Mouse (Mus musculus): Measurements from ENCODE around the gene Nvl.

Nvl gene
- long read RNA-seq, experiment 1, full-length matches to known transcripts, result 1 of 25 reads
- long read RNA-seq, experiment 1, partial matches to known transcripts, result 17 of 25 reads
- long read RNA-seq, experiment 1, other reads (novel, unspliced or antisense), result 7 of 25 reads
- long read RNA-seq, experiment 2, full-length matches to known transcripts, result 4 of 38 reads
- long read RNA-seq, experiment 2, partial matches to known transcripts, result 27 of 38 reads
- long read RNA-seq, experiment 2, other reads (novel, unspliced or antisense), result 7 of 38 reads

GRCm38 (mm10) chr1:181143950-181144836 is at the start of gene Nvl, which contains the start of gene Cnih4:
TSS of gene Nvl (minus strand) at chr1:181144204.
TSS of gene Cnih4 (plus strand) at chr1:181144693.
- intact Hi-C loops (cut with DNase I), result no loop called here

- intact Hi-C loops (cut with DNase I), result no loop called here
These were observed 44.9 kb upstream of the Nvl start for GRCm38 (mm10) chr1:181188925-181189324.

- intact Hi-C loops (cut with DNase I), result no loop called here
These were observed 26.2 kb upstream of the Nvl start for GRCm38 (mm10) chr1:181170210-181170609.

GRCm38 (mm10) chr1:181168377-181168776 is 24.4 kb upstream of the Nvl start:
- intact Hi-C loops (cut with DNase I), result no loop called here

- intact Hi-C loops (cut with DNase I), result no loop called here
These were observed 23.8 kb upstream of the Nvl start for GRCm38 (mm10) chr1:181167816-181168215.

GRCm38 (mm10) chr1:181151541-181151940 is 7.5 kb upstream of the Nvl start:
- intact Hi-C loops (cut with DNase I), result no loop called here

GRCm38 (mm10) chr1:181150827-181151534 is 7.0 kb upstream of the Nvl start:
- intact Hi-C loops (cut with DNase I), result no loop called here

GRCm38 (mm10) chr1:181150431-181150826 is 6.4 kb upstream of the Nvl start:
- intact Hi-C loops (cut with DNase I), result no loop called here

GRCm38 (mm10) chr1:181149373-181150017 is 5.5 kb upstream of the Nvl start:
- intact Hi-C loops (cut with DNase I), result no loop called here

- intact Hi-C loops (cut with DNase I), result no loop called here
These were observed 4.5 kb upstream of the Nvl start for GRCm38 (mm10) chr1:181148540-181148939.

- intact Hi-C loops (cut with DNase I), result no loop called here
These were observed 2.2 kb upstream of the Nvl start for GRCm38 (mm10) chr1:181146187-181146586.

- intact Hi-C loops (cut with DNase I), result no loop called here
These were observed 962 bp upstream of the Nvl start for GRCm38 (mm10) chr1:181144966-181145365.

GRCm38 (mm10) chr1:181143609-181143949 is 425 bp downstream of the Nvl start:
- intact Hi-C loops (cut with DNase I), result no loop called here

- intact Hi-C loops (cut with DNase I), result no loop called here
These were observed 5.3 kb downstream of the Nvl start for GRCm38 (mm10) chr1:181138730-181139129.

GRCm38 (mm10) chr1:181131915-181132314 is 12.1 kb downstream of the Nvl start:
- intact Hi-C loops (cut with DNase I), result no loop called here

GRCm38 (mm10) chr1:181126766-181127165 is 17.2 kb downstream of the Nvl start:
- intact Hi-C loops (cut with DNase I), result no loop called here

GRCm38 (mm10) chr1:181125916-181126315 is 18.1 kb downstream of the Nvl start:
- intact Hi-C loops (cut with DNase I), result no loop called here

- intact Hi-C loops (cut with DNase I), result no loop called here
These were observed 19.9 kb downstream of the Nvl start for GRCm38 (mm10) chr1:181124145-181124544.

- intact Hi-C loops (cut with DNase I), result no loop called here
These were observed 26.9 kb downstream of the Nvl start for GRCm38 (mm10) chr1:181117112-181117511.

- intact Hi-C loops (cut with DNase I), result no loop called here
These were observed 54.0 kb downstream of the Nvl start for GRCm38 (mm10) chr1:181090048-181090447.

GRCm38 (mm10) chr1:181084021-181084420 is 60.0 kb downstream of the Nvl start:
- intact Hi-C loops (cut with DNase I), result no loop called here
